Mouse (Mus musculus) ES-E14 (cell line): ENCODE data around the gene Cmtm3.

Experiments used
- HCFC1 ChIP-seq: IDR thresholded peaks from 2 replicates; pipeline ENCODE4 v1.6.1; 2012; ENCODE audit warnings: low read length, inconsistent platforms, borderline replicate concordance; ENCODE audit not compliant: insufficient read depth
- ZNF384 ChIP-seq: IDR thresholded peaks from 2 replicates; pipeline ENCODE4 v1.6.1; 2012; ENCODE audit warnings: low read depth, low read length, inconsistent platforms

- TF ChIP-seq HCFC1 (no peak), ZNF384 (no peak)
Measured at GRCm38 (mm10) chr8:104394801-104395702, 55.8 kb downstream of the Cmtm3 start.
